Mouse (Mus musculus) lung, postnatal 25 days (tissue): Measurements from ENCODE around the gene Rnf10.

Experiments
- DNase-seq: peaks from one replicate; pipeline ENCODE4 v3.0.0; 2022; ENCODE audit warnings: low spot score

The Rnf10 gene

DNA sequence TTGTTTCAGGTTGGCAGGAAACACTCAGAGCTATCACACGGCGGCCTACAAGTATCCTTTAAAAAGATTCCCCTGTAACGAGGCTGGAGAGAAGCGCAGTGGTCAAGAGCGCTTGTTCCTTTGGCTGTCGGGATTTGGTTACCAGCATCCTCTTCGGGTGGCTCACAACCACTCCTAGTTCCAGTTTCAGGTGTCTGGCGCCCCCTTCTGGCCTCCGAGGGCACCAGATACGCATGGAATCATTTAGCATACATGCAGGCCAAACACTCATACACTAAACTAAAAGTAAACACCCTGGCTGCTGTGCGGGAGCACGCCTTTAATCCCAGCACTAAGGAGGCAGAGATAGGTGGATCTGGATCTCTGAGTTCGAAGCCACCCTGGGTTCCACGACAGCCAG, 3.3 kb upstream of the Rnf10 start:
- no peak for DNase-seq

- DNase-seq, result no peak
Measured at GRCm38 (mm10) chr5:115274771-115275170, 2.1 kb upstream of the Rnf10 start.

- DNase-seq, result no peak
Measured at GRCm38 (mm10) chr5:115274353-115274752, 1.7 kb upstream of the Rnf10 start.

GRCm38 (mm10) chr5:115273549-115274135, 944 bp upstream of the Rnf10 start:
- DNase-seq, result no peak

GRCm38 (mm10) chr5:115271931-115272811, 527 bp downstream of the Rnf10 start:
- no peak for DNase-seq

GRCm38 (mm10) chr5:115269969-115270368, 2.7 kb downstream of the Rnf10 start:
- DNase-seq, result no peak

- no peak for DNase-seq
Measured at GRCm38 (mm10) chr5:115268266-115268665, 4.4 kb downstream of the Rnf10 start.

GRCm38 (mm10) chr5:115267469-115268045, 5.1 kb downstream of the Rnf10 start:
- DNase-seq, result no peak

DNA sequence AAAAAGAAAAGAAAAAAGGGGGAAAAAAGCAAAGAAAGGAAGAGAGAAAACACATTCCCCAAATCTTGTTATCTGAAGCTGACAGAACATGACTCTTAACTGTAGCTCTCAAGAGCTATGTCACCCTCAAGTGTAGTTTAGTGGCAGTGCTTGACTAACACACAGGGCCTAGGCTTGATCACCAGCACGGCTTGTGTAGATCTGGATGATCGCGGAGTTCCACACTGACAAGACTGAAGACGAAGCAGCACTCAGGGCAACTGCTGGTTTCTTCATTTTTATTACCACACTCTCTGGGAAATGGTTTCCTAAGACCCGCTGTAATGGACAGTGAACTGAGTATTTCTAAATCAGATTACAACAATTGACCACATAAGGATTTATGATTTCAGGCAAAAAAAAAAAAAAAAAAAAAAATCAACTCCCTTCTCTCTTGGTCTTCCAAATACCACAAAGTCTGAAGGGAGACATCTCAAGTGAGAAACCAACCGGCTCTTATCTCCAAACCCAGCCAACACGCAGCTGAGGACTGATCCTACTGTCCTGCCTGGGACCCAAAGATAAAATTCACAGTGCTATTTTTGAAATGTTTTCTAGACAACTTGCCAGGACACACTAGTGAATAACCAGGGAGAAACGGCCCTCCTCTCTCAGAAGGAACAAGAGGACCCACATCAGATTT, 5.8 kb downstream of the Rnf10 start:
- no peak for DNase-seq

- no peak for DNase-seq
Measured at GRCm38 (mm10) chr5:115266340-115266739, 6.4 kb downstream of the Rnf10 start.

GRCm38 (mm10) chr5:115262502-115263291, 10.0 kb downstream of the Rnf10 start:
- no peak for DNase-seq

- DNase-seq, result no peak
Measured at GRCm38 (mm10) chr5:115261880-115262279, 10.8 kb downstream of the Rnf10 start.

- no peak for DNase-seq
Measured at GRCm38 (mm10) chr5:115261141-115261540, 11.6 kb downstream of the Rnf10 start.

DNA sequence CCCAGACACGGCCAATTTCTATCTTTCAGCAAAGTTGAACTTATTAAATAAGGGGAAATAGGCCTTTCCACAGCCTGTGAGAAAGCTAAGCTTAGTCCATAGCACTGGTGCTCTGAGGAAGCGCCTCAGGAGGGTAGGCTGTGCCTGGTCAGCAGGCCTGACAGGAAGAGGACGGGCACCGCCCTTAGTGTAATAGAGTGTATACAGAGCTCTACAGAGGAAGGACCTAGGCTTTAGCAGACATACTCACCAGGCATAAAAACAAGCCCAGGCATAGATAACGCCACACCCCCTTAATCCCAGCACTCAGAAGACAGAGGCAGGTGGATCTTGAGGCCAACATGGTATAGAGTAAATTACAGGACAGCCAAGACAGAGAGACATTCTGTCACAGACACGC, 12.3 kb downstream of the Rnf10 start:
- no peak for DNase-seq

GRCm38 (mm10) chr5:115256909-115257546, 15.7 kb downstream of the Rnf10 start:
- no peak for DNase-seq

- DNase-seq, result no peak
Measured at GRCm38 (mm10) chr5:115255472-115255871, 17.2 kb downstream of the Rnf10 start.

DNA sequence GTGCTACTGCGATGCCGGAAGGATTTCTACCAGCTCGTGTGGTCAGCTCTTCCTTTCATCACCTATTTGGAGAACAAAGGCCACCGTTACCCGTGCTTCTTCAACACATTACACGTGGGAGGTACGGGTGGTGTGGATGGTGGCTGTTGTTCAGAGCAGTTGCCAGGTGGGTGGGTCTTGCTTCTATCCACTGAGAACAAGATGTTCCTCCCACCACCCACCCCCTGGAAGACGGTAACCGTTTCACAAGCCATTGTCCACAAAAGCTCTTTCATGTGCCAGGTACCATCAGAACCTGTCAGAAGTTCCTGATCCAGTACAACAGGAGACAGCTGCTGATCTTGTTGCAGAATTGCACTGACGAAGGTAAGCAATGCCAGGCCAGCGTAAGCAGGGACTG, 32.5 kb downstream of the Rnf10 start:
- DNase-seq, result no peak

DNA sequence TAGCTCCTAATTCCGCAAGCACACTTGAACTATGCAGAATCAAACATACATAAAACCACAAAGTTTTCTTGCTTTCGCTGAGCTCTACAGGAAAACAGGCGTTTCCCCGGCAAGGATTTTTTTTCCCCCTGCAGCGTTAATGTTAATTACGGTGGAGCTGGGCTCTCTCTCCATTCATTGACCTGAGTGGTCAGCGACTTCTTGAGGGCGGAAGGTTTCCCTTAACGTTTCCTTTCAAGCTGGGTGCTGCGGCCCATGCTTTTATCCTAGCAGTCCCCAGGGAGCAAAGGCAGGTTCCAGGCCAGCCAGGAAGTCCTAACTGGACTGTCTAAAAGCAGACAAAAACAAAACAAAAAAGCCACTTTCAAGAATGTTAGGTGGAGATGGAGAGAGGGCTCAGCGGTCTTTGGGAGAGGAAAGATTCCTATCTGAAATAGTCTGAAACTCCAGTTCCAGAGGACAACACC, 33.9 kb downstream of the Rnf10 start:
- no peak for DNase-seq

DNA sequence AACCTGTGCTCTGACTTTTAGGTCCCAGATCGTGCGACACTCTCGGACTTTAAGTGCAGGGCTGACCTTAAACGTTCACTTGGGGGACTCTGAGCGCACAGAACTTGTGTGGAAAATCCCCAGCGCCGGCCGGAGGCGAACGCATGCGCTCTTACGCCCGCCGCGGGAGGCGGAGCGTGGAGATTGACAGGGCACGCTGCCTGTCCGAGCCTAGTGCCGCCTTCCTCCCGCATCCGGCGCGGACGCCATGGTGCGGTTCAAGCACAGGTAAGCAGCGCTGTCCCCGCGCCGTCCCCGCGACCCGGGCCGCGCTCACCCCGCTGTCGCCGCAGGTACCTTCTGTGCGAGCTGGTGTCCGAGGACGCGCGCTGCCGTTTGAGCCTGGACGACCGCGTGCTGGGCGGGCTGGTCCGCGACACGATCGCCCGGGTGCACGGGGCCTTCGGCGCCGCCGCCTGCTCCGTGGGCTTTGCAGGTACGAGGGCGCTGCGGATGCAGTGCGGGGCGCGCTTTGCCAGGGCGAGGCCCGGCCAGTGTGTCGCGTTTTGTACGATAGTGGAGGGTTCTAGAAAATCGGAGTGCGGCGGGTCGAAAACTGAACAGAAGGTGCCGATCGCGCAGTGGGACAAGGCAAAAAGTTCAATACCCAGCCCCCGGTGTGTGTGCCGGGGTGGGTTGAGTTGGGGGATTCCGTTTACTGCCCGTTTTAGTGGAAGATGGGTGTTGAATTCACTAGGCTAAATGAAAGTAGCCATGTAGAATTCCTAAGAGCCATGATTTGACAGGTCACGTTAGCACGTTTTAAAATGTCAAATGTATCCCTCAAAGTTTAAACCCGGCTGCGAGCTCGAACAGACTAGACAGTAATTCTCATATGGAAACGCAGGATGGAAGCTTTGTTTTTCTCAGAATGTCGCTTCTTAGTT, 34.6 kb downstream of the Rnf10 start:
- DNase-seq, result peak; percentile 95

DNA sequence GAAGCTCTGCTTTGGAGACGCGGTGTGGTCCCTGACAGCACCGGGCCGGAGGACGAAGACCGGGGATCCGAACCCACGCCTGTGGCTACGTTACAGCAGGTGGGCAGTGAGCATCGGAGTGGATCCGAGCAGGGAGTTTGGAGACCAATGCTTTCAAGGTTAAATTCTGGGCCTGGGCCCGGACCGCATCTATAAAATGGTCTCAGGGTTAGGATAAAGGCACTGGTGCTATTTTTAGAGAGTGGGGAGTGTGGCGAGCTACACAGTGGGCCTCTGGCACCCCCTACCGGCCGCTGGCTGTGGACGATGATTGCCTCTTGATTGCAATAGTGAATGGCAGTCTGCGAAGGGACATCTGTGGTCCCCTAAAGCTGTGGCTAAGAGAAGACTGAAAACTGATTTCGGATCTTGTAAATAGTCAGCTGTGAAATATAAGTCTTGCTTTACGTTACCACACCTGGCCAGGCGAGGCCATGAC, 36.9 kb downstream of the Rnf10 start, which contains the start of gene Pop5:
Pop5 (plus strand) TSS at position 51 of the 478 bp plus-strand sequence.
- peak; percentile 87 for DNase-seq
